Mouse (Mus musculus) erythroblast, embryonic 14.5 days (primary cell): ENCODE results near the gene Myo1c.

ENCODE experiments used
- GATA1 ChIP-seq: IDR thresholded peaks from 2 replicates; pipeline ENCODE4 v1.6.1; 2012; ENCODE audit warnings: low read length, inconsistent platforms, mixed read lengths
- TAL1 ChIP-seq: IDR thresholded peaks from 3 replicates; pipeline ENCODE4 v1.6.1; 2012; ENCODE audit warnings: low read length, inconsistent platforms, mixed read lengths

GRCm38 (mm10) chr11:75644684-75645083 is 5.6 kb upstream of the Myo1c start:
- TF ChIP-seq TAL1 = no peak
- TF ChIP-seq GATA1 = no peak
